26 mouse cellular contexts compared by ENCODE assay signal in genomic region chr11:19843084-19843483, GRCm38 (mm10).
DNase-seq lines count a peak whose midpoint lies in the region; TF ChIP-seq lines count a peak whose summit lies in the region.
"Had no signal": no experiment of that assay in that cellular context is flagged by ENCODE, and none has a peak within 500 bp of the region (broad histone marks: within the 10 kb centered on the region; RNA-seq: fewer than 3 reads in every experiment).

No protein-coding gene starts in this region.

- H3K79me2 ChIP-seq in myocyte (ENCODE audit: control insufficient read depth, insufficient read depth) = no peaks in the 10 kb centered on the region

- H3K27me3 ChIP-seq in myocyte (ENCODE audit: control insufficient read depth, insufficient read depth, insufficient read length) = no peaks in the 10 kb centered on the region
- H3K27me3 ChIP-seq: embryonic facial prominence, embryonic 13.5 days; forebrain, embryonic 12.5 days; forebrain, embryonic 15.5 days; hindbrain, embryonic 12.5 days; hindbrain, embryonic 15.5 days had no signal

- TF ChIP-seq POLR2A in myocyte (IDR thresholded peaks at IDR 0.05; ENCODE audit: insufficient read length, low read depth) = no peak

- H3K4me3 ChIP-seq in myocyte = no peak overlapping the region
- H3K4me3 ChIP-seq: embryonic facial prominence, embryonic 10.5 days; embryonic facial prominence, embryonic 13.5 days; erythroblast, embryonic 14.5 days; forebrain, embryonic 12.5 days; forebrain, embryonic 15.5 days; gastrocnemius, adult 2 months; hindbrain, embryonic 12.5 days; hindbrain, embryonic 15.5 days had no signal

- no peaks in the 10 kb centered on the region for H3K36me3 ChIP-seq in myocyte (ENCODE audit: control insufficient read depth, insufficient read depth)
- H3K36me3 ChIP-seq: embryonic facial prominence, embryonic 10.5 days; embryonic facial prominence, embryonic 13.5 days; forebrain, embryonic 12.5 days; forebrain, embryonic 15.5 days; hindbrain, embryonic 12.5 days; hindbrain, embryonic 15.5 days had no signal

- H3K4me2 ChIP-seq in myocyte (ENCODE audit: low read depth) = peak overlapping the region; percentile 9
- H3K4me2 ChIP-seq: embryonic facial prominence, embryonic 13.5 days; forebrain, embryonic 12.5 days; forebrain, embryonic 15.5 days; heart, embryonic 11.5 days; hindbrain, embryonic 12.5 days; hindbrain, embryonic 15.5 days had no signal

- H3ac ChIP-seq in myocyte (ENCODE audit: control insufficient read depth, insufficient read length) = no peak overlapping the region

- DNase-seq in 3134 (ENCODE audit: extremely low read depth, insufficient read length, low spot score) (peak; percentile 32), 3T3-L1 (ENCODE audit: low read depth, low spot score) (peak; percentile 76), NIH3T3 (ENCODE audit: low read depth) (peak; percentile 34)
- no peak for DNase-seq in layer of hippocampus, adult 8-10 months (ENCODE audit: low spot score in 2 of 2)
- DNase-seq in urinary bladder, postnatal 14 days (ENCODE audit: low spot score) = no peak
- no peak for DNase-seq in left cerebral cortex, adult 18-20 months (ENCODE audit: low spot score in 2 of 2)
- DNase-seq in embryo, embryonic 10.5 days (ENCODE audit: low spot score) = no peak
- DNase-seq: adrenal gland, adult 2 months; adrenal gland, postnatal 14 days; B cell, adult 2 months; cerebellum, adult 2 months; cerebellum, adult 9-11 months; cerebellum, postnatal 25 days; embryo, embryonic 11 days; gastrocnemius, adult 2 months; gastrocnemius, postnatal 14 days; heart, adult 11 months had no signal

TF ChIP-seq in myocyte, 11 proteins besides CTCF, POLR2A, EP300 and RAD21:
- no peak for TF ChIP-seq TCF3 (IDR thresholded peaks at IDR 0.05; ENCODE audit: insufficient read length, low read depth)
- peak in 2 of 3 experiments; percentile 18 to 80 for TF ChIP-seq MYOD1 (IDR thresholded peaks at IDR 0.05; ENCODE audit: control insufficient read depth in 1 of 3, insufficient read length in 2 of 3, low read depth in 2 of 3)
- TF ChIP-seq MYOG (IDR thresholded peaks at IDR 0.05; ENCODE audit: control insufficient read depth in 1 of 3, insufficient read depth in 1 of 3, insufficient read length in 2 of 3, low read depth in 2 of 3) = peak in 1 of 3 experiments; percentile 52

Comparison
In these comparisons a context has a peak if more than half of its experiments do, and no peak if none do; other contexts are left out.
1. DNase-seq: peak in 3134 (single experiment), 3T3-L1 (single experiment) and NIH3T3 (single experiment); none in layer of hippocampus, adult 8-10 months (0 of 2), urinary bladder, postnatal 14 days (single experiment), left cerebral cortex, adult 18-20 months (0 of 2) and embryo, embryonic 10.5 days (single experiment).